Mouse (Mus musculus) v-Abl transformed pro-B cells (cell line): ENCODE results near the gene Rpl27a.

ENCODE experiments used
- in situ Hi-C, 2 experiments: fragments of 400-800 bp; cut with MboI; formaldehyde crosslinking; loops; one replicate each; pipeline ENCODE4 v1.15.1; 2025; ENCODE audit not compliant: unreplicated experiment in 2 of 2

Gene Rpl27a

GRCm38 (mm10) chr7:109518838-109519696 lies at the start of gene Rpl27a:
Gene Rpl27a, plus strand, starts transcription at chr7:109519147.
- in situ Hi-C loops, result loop anchor here (5.0 to 25.0 kb wide), 5 partner anchors 543 to 1518 kb away; partner anchors contain the start of genes Ctr9 (in 2 of the 2), Eif3f (in 2 of the 2), Nlrp10 (in 2 of the 2) and Zfp143 (in 1 of the 2)

GRCm38 (mm10) chr7:109470700-109471099 lies 48.2 kb upstream of the Rpl27a start:
- in situ Hi-C loops, result no loop called here

- in situ Hi-C loops, result no loop called here
Measured at GRCm38 (mm10) chr7:109477926-109478325, 41.0 kb upstream of the Rpl27a start.

- in situ Hi-C loops, result no loop called here
Measured at GRCm38 (mm10) chr7:109480765-109481197, 38.2 kb upstream of the Rpl27a start.

- in situ Hi-C loops, result no loop called here
Measured at GRCm38 (mm10) chr7:109484221-109484620, 34.7 kb upstream of the Rpl27a start.

GRCm38 (mm10) chr7:109492616-109493318 lies 26.2 kb upstream of the Rpl27a start:
- in situ Hi-C loops, result no loop called here

GRCm38 (mm10) chr7:109493319-109494316 lies 25.3 kb upstream of the Rpl27a start:
- in situ Hi-C loops, result no loop called here

GRCm38 (mm10) chr7:109497507-109497906 lies 21.4 kb upstream of the Rpl27a start:
- in situ Hi-C loops, result no loop called here

- in situ Hi-C loops, result loop anchor here (25.0 kb wide), 2 partner anchors 555 to 1530 kb away; partner anchors contain the start of genes Ctr9 (in 2 of the 2) and Zfp143 (in 1 of the 2)
Measured at GRCm38 (mm10) chr7:109507119-109507518, 11.8 kb upstream of the Rpl27a start.

GRCm38 (mm10) chr7:109507572-109507971 lies 11.4 kb upstream of the Rpl27a start:
- in situ Hi-C loops, result loop anchor here (25.0 kb wide), 2 partner anchors 555 to 1530 kb away; partner anchors contain the start of genes Ctr9 (in 2 of the 2) and Zfp143 (in 1 of the 2)

- in situ Hi-C loops, result loop anchor here (25.0 kb wide), 2 partner anchors 554 to 1529 kb away; partner anchors contain the start of genes Ctr9 (in 2 of the 2) and Zfp143 (in 1 of the 2)
Measured at GRCm38 (mm10) chr7:109508034-109508433, 10.9 kb upstream of the Rpl27a start, which contains the start of gene Trim66. Gene Trim66, minus strand, starts transcription at chr7:109508134.

GRCm38 (mm10) chr7:109510799-109511198 lies 8.1 kb upstream of the Rpl27a start:
- in situ Hi-C loops, result loop anchor here (10.0 to 25.0 kb wide), 4 partner anchors 552 to 1527 kb away; partner anchors contain the start of genes Ctr9 (in 2 of the 2), Eif3f (in 1 of the 2), Nlrp10 (in 1 of the 2) and Zfp143 (in 1 of the 2)

- in situ Hi-C loops, result loop anchor here (10.0 to 25.0 kb wide), 4 partner anchors 550 to 1525 kb away; partner anchors contain the start of genes Ctr9 (in 2 of the 2), Eif3f (in 1 of the 2), Nlrp10 (in 1 of the 2) and Zfp143 (in 1 of the 2)
Measured at GRCm38 (mm10) chr7:109511838-109512237, 7.1 kb upstream of the Rpl27a start.

GRCm38 (mm10) chr7:109516500-109516899 lies 2.4 kb upstream of the Rpl27a start:
- in situ Hi-C loops, result loop anchor here (5.0 to 25.0 kb wide), 5 partner anchors 546 to 1521 kb away; partner anchors contain the start of genes Ctr9 (in 2 of the 2), Eif3f (in 2 of the 2), Nlrp10 (in 2 of the 2) and Zfp143 (in 1 of the 2)

GRCm38 (mm10) chr7:109518036-109518681 lies 788 bp upstream of the Rpl27a start:
- in situ Hi-C loops, result loop anchor here (5.0 to 25.0 kb wide), 5 partner anchors 544 to 1519 kb away; partner anchors contain the start of genes Ctr9 (in 2 of the 2), Eif3f (in 2 of the 2), Nlrp10 (in 2 of the 2) and Zfp143 (in 1 of the 2)

- in situ Hi-C loops, result loop anchor here (5.0 to 25.0 kb wide), 5 partner anchors 542 to 1517 kb away; partner anchors contain the start of genes Ctr9 (in 2 of the 2), Eif3f (in 2 of the 2), Nlrp10 (in 2 of the 2) and Zfp143 (in 1 of the 2)
Measured at GRCm38 (mm10) chr7:109519936-109520335, 989 bp downstream of the Rpl27a start.

GRCm38 (mm10) chr7:109522084-109522483 lies 3.1 kb downstream of the Rpl27a start:
- in situ Hi-C loops, result loop anchor here (25.0 kb wide), 2 partner anchors 540 to 1515 kb away; partner anchors contain the start of genes Ctr9 (in 2 of the 2) and Zfp143 (in 1 of the 2)

GRCm38 (mm10) chr7:109523304-109523703 lies 4.4 kb downstream of the Rpl27a start:
- in situ Hi-C loops, result loop anchor here (25.0 kb wide), 2 partner anchors 539 to 1514 kb away; partner anchors contain the start of genes Ctr9 (in 2 of the 2) and Zfp143 (in 1 of the 2)
